Mouse (Mus musculus): ENCODE data around the gene Acot8. TPM values are rescaled to one million over a fixed set of nuclear protein-coding genes. Genes with fewer than 3 reads are reported as not detected.

The Acot8 gene
- polyA plus RNA-seq, 1 experiment from 2014 or later = 12.0 TPM

DNA sequence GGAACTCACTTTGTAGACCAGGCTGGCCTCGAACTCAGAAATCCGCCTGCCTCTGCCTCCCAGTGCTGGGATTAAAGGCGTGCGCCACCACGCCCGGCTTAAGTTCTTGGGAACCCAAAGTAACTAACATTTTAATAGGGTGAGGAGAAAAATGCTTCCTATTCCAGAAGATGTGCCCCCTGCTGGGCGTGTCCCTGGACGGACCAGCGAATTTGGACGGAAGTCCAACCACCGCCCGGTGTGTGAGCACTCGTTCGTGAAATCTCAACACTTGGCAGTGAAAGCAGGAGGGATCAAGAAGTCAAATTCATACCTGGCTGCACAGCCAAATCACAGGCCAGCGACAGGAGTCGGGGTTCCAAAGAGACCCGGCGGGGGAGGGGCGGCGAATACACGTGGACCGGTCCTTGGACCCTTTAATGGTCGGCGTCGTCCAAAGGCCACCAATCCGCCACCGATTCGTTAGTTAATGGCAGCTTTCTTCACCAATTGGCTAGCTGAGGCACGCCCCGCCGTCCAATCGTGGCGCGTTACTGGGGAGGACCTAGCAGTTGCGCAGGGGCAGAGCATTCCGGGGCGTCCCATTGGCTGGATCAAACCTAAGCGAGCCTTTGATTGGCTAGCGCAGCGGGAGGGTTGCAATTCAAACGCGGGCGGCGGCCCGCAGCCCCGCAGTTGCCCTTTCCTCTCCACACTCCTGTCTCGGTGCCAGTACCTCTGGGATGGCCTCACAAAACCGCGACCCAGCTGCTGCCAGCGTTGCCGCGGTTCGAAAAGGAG, 35.2 kb downstream of the Acot8 start, which contains the start of gene Ube2c:
Gene Ube2c (plus strand): TSS at position 641 of the 780 bp plus-strand sequence.
- peak within 1 kb of the TSS; percentile 86 for H3K27ac ChIP-seq
- H3K9ac ChIP-seq = peak within 1 kb of the TSS; percentile 77
- ATAC-seq (replicated peaks; ENCODE audit: insufficient number of reproducible peaks, insufficient read depth, low FRiP score, low read depth) = peak; percentile 98
- peak within 1 kb of the TSS; percentile 84 for H3K4me2 ChIP-seq
- H3K9me3 ChIP-seq (replicated peaks) = no peaks in the 10 kb centered on the region
- peaks cover 31% of the 10 kb centered on the region for H3K4me1 ChIP-seq (replicated peaks)
- WGBS = 1% methylated on average over 53 of the region's 53 CpGs
- peaks cover 30% of the 10 kb centered on the region for H3K36me3 ChIP-seq
- peak within 1 kb of the TSS; percentile 82 for H3K4me3 ChIP-seq
- H3K27me3 ChIP-seq = no peaks in the 10 kb centered on the region

DNA sequence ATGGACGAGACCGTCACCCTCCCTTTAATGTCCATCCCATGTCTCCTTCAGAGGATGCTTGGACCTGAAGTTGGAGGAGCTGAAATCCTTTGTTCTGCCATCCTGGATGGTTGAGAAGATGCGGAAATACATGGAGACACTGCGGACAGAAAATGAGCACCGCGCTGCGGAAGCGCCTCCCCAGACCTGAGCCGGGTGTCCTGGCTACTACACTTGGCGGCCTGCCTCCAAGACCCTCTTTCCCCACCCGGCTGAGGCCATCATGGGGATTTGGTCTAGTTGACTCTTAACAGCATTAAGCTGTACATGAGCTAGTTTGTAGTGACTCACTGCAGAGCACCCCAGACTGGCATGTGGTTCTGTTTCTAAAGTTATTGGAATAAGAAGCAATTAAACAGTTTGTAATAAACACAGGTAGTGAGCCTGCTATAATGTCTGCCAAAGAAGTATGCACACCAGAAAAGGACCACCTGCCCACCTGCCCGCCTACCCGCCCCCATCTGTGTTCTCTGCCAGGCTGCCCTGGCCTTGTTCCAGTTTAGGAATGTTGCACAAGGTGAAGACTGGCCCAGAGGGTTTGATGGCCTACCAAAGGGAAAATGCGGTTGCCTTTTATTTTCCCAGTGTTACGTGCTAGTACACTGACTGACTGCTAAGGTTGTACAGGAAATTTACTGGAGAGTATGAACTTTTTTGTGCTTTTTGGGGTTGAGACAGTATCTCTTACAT, 36.7 kb downstream of the Acot8 start:
- H3K4me2 ChIP-seq = no peak overlapping the region
- no peak for ATAC-seq (replicated peaks; ENCODE audit: insufficient number of reproducible peaks, insufficient read depth, low FRiP score, low read depth)
- no peak overlapping the region for H3K9ac ChIP-seq
- WGBS = 88% methylated on average over 15 of the region's 15 CpGs
- no peak overlapping the region for H3K4me3 ChIP-seq
- no peaks in the 10 kb centered on the region for H3K27me3 ChIP-seq
- H3K9me3 ChIP-seq (replicated peaks) = no peaks in the 10 kb centered on the region
- peaks cover 39% of the 10 kb centered on the region for H3K36me3 ChIP-seq
- H3K4me1 ChIP-seq (replicated peaks) = peaks cover 30% of the 10 kb centered on the region
- peak overlapping the region; percentile 41 for H3K27ac ChIP-seq

DNA sequence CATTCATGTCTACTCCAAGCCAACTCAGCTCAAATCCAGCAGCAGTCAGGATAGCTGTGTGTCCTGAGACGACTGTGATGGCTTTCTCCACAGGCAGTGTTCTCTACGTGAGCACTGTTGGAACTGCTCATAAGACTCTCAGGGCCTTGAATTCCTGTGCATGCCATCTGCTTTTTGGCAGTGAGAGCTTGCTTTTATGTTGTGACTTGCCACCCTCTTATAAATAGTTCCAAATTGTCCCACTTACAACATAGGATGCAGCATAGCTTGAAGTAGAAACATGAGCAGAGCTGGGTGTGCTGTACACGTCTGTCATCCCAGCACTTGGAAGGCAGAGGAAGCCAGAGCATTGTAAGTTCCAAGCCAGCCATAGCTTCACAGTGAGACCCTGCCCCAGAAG, 38.8 kb downstream of the Acot8 start:
- no peak overlapping the region for H3K4me2 ChIP-seq
- no peak for ATAC-seq (replicated peaks; ENCODE audit: insufficient number of reproducible peaks, insufficient read depth, low FRiP score, low read depth)
- H3K4me1 ChIP-seq (replicated peaks) = peaks cover 16% of the 10 kb centered on the region
- peaks cover 52% of the 10 kb centered on the region for H3K36me3 ChIP-seq
- H3K9me3 ChIP-seq (replicated peaks) = no peaks in the 10 kb centered on the region
- H3K27ac ChIP-seq = peak overlapping the region; percentile 56
- no peak overlapping the region for H3K4me3 ChIP-seq
- H3K27me3 ChIP-seq = no peaks in the 10 kb centered on the region
- WGBS = 62% methylated on average over 3 of the region's 3 CpGs
- H3K9ac ChIP-seq = no peak overlapping the region

DNA sequence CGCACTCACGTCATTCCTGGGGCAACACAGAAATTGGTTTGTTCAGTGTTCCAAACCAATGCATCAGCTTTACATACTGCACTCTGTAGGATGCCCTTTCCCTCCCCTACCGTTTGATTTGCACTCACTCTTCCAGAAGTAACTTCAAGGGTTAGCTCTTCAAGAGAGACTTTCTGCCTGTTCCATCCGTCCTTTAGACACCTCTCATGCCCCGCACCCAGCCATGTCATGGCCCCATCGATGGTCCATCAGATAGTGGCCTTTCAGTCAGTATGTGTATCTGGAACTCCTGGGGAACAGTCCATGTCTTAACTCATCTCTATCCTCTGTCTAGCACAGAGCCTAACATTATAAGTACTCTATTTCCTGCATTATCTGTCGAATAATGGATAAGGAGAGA, 42.1 kb downstream of the Acot8 start:
- Histone ChIP-seq H3K27ac (no peak overlapping the region), H3K9ac (no peak overlapping the region), H3K27me3 (no peaks in the 10 kb centered on the region), H3K4me3 (no peak overlapping the region), H3K36me3 (peaks cover 76% of the 10 kb centered on the region), H3K4me1 (replicated peaks) (peaks cover 4% of the 10 kb centered on the region), H3K9me3 (replicated peaks) (no peaks in the 10 kb centered on the region), H3K4me2 (no peak overlapping the region)
- no peak for ATAC-seq (replicated peaks; ENCODE audit: insufficient number of reproducible peaks, insufficient read depth, low FRiP score, low read depth)
- WGBS = 82% methylated on average over 7 of the region's 7 CpGs

DNA sequence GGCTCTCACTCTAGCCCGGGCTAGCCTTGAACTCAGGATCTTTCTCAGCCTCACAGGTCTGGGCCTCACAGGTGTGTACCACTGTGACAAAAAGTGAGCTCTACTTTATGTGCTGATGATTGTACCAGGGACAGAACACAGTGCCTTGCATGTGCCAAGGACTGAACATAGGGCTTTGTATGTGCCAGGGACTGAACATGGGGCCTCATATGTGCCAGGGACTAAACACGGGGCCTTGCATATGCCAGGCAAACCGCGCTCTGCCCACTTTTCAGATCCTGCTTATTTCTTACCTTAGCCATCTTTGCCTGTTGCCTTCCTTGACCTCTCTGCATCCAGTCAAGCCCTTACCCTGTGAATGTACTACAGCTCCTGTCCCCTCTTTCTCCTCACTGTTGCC, 42.7 kb downstream of the Acot8 start:
- H3K4me1 ChIP-seq (replicated peaks) = peaks cover 4% of the 10 kb centered on the region
- no peak overlapping the region for H3K9ac ChIP-seq
- ATAC-seq (replicated peaks; ENCODE audit: insufficient number of reproducible peaks, insufficient read depth, low FRiP score, low read depth) = no peak
- H3K4me3 ChIP-seq = no peak overlapping the region
- 98% methylated on average over 4 of the region's 4 CpGs for WGBS
- peaks cover 81% of the 10 kb centered on the region for H3K36me3 ChIP-seq
- no peaks in the 10 kb centered on the region for H3K27me3 ChIP-seq
- no peak overlapping the region for H3K4me2 ChIP-seq
- H3K27ac ChIP-seq = no peak overlapping the region
- H3K9me3 ChIP-seq (replicated peaks) = no peaks in the 10 kb centered on the region

DNA sequence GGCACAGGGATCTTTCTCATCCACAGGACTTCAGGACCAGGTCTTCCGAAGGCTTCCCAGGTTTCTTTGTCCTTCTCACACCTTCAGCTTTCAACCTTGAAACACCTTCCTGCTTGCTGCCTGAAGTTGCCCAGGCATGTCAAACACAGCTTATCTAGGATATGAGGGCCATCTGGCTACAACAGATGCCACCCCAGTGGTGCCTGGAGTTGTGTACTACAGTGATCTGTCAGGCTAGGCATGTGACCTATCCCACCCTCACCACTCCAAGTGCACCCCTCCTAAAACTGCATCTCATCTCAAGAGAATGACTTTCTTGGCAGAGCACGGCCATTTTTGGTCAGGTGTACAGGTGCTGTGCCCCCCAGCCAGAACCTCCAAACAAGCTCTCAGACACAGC, 43.2 kb downstream of the Acot8 start:
- WGBS = 73% methylated on average over 2 of the region's 2 CpGs

DNA sequence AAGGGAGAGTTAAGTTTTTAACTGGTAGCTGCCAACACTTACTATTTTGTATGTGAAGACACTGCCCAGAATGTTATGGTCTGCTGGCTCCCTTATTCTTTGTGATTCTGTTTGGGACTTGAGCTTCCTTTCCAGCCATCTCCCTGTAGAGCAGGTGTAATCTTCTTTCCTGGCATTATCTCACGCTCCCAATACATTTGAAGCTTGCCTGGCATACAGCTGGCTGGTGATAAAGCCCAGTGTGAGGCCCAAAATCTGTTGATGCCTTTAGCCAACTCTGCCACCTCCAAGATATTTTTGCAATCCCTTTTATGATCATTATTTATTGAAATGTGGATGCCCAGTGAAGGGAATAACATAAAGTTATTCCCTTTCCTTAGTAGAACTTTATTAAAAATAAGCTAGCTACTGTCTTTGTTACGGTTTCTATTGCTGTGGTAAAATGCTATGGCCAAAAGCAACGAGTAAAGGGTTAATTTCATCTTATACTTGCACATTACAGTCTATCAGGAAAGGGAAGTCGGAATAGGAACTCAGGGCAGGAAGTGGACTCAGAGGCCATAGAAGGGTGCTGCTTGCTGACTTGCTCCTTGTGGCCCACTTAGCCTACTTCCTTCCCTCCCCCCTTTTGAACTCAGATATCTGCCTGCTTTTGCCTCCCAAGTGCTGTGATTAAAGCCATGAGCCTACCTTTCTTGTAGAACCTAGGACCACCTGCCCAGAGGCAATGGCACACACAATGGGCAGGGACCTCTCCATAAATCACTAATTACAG, 44.4 kb downstream of the Acot8 start:
- no peak for ATAC-seq (replicated peaks; ENCODE audit: insufficient number of reproducible peaks, insufficient read depth, low FRiP score, low read depth)
- 77% methylated on average over 4 of the region's 4 CpGs for WGBS
- no peak overlapping the region for H3K27ac ChIP-seq

More for the DNA sequence above, 43.2 kb downstream of the Acot8 start:
- ATAC-seq (replicated peaks; ENCODE audit: insufficient number of reproducible peaks, insufficient read depth, low FRiP score, low read depth) = no peak
- Histone ChIP-seq H3K9ac (no peak overlapping the region), H3K4me3 (no peak overlapping the region), H3K27me3 (no peaks in the 10 kb centered on the region), H3K36me3 (peaks cover 86% of the 10 kb centered on the region), H3K4me2 (no peak overlapping the region), H3K4me1 (replicated peaks) (peaks cover 4% of the 10 kb centered on the region), H3K9me3 (replicated peaks) (no peaks in the 10 kb centered on the region), H3K27ac (no peak overlapping the region)

DNA sequence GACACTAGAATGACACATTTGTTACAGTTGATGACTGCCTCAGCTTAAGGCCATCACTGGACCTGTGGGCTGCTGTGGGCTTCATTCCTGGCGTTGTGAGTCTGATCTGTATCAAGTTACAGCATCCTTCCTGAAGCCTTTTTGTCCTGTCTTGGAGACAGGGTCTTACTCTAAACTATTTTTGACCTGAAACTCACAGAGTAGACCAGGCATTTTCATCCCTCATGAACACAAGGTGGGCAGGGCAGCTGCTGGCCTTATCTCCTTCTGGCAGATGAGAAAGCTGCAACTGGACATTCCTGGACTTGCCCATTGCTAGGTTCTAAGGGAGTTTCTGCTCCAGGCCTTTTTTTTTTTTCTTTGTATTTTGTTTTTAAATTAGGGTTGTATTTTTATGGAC, 46.0 kb downstream of the Acot8 start:
- peaks cover 29% of the 10 kb centered on the region for H3K4me1 ChIP-seq (replicated peaks)
- no peak overlapping the region for H3K4me2 ChIP-seq
- H3K36me3 ChIP-seq = peaks cover 94% of the 10 kb centered on the region
- H3K27me3 ChIP-seq = no peaks in the 10 kb centered on the region
- no peak overlapping the region for H3K4me3 ChIP-seq
- H3K27ac ChIP-seq = no peak overlapping the region
- H3K9me3 ChIP-seq (replicated peaks) = no peaks in the 10 kb centered on the region
- 50% methylated on average over 1 of the region's 1 CpGs for WGBS
- no peak overlapping the region for H3K9ac ChIP-seq
- no peak for ATAC-seq (replicated peaks; ENCODE audit: insufficient number of reproducible peaks, insufficient read depth, low FRiP score, low read depth)

More for the DNA sequence above, 44.4 kb downstream of the Acot8 start:
- no peak overlapping the region for H3K4me3 ChIP-seq
- H3K4me2 ChIP-seq = no peak overlapping the region
- no peak overlapping the region for H3K9ac ChIP-seq
- peaks cover 86% of the 10 kb centered on the region for H3K36me3 ChIP-seq
- H3K9me3 ChIP-seq (replicated peaks) = no peaks in the 10 kb centered on the region
- H3K27me3 ChIP-seq = no peaks in the 10 kb centered on the region
- H3K4me1 ChIP-seq (replicated peaks) = peaks cover 13% of the 10 kb centered on the region

DNA sequence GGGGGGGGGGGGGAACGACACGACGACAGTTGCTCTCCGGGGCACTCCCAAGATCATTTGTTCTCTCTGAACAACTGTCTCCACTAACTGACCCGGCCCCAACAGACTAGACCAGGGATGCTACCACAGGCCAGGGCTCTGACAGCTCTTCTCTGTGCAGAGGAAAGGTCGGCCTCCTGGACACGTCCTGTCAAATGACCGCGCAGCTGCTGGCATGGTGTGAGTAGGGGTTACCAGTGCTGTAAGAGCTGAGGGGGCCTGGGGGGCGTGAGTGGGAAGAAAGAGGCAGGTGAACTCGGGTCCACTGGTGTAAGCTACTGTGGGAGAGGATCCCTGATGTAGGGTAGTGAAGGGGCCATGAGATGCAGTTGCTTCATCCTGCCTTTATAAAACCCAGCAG, 46.8 kb downstream of the Acot8 start:
- Histone ChIP-seq H3K27me3 (no peaks in the 10 kb centered on the region), H3K9ac (no peak overlapping the region), H3K27ac (no peak overlapping the region), H3K4me3 (no peak overlapping the region), H3K36me3 (peaks cover 89% of the 10 kb centered on the region), H3K9me3 (replicated peaks) (no peaks in the 10 kb centered on the region), H3K4me2 (no peak overlapping the region), H3K4me1 (replicated peaks) (peaks cover 33% of the 10 kb centered on the region)
- WGBS = 89% methylated on average over 11 of the region's 11 CpGs
- no peak for ATAC-seq (replicated peaks; ENCODE audit: insufficient number of reproducible peaks, insufficient read depth, low FRiP score, low read depth)

DNA sequence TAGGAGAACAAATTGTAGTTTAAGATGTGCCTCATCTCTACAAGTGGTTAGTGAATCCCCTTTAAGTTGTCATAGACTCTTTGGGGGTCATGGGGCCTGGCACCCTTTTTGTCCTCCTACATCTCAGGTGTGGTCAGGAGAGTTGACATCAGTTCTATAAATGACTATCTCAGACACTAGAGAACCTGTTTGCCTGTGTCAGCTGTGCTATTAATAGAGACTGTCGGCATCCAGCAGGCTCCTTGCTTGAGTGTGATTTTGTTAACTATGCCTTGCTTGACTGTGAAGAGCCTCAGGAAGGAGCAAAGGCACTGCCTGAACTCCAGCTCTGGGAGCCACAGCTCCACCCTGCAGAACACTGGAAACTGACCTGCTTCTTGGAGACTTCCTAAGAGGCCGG, 49.9 kb downstream of the Acot8 start:
- Histone ChIP-seq H3K27me3 (no peaks in the 10 kb centered on the region), H3K4me2 (0 out of 2 replicates have a peak overlapping the region, but pooled peaks have one; percentile 4), H3K4me3 (no peak overlapping the region), H3K4me1 (replicated peaks) (peaks cover 29% of the 10 kb centered on the region), H3K27ac (peak overlapping the region; percentile 87), H3K9me3 (replicated peaks) (no peaks in the 10 kb centered on the region), H3K36me3 (peaks cover 90% of the 10 kb centered on the region), H3K9ac (no peak overlapping the region)
- ATAC-seq (replicated peaks; ENCODE audit: insufficient number of reproducible peaks, insufficient read depth, low FRiP score, low read depth) = peak; percentile 82
- 45% methylated on average over 2 of the region's 2 CpGs for WGBS

DNA sequence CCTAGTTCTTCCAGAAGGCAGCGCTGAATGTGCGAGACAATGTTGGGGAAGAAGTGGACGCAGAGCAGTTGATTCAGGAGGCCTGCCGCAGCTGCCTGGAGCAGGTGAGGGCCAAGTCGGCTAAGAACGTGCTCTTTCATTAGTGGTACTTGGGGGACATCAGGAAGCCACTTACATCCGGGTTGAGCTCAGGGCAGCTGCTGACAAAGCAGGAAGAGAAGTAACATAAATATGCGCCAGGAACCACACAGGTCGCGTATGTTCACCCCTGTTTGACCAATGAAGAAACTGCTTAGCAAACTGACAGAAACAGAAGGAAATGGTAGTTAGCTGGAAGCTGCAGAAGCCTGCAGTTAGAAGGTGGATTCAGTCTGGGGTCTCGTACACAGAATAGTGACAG, 50.6 kb downstream of the Acot8 start:
- Histone ChIP-seq H3K27ac (peak overlapping the region; percentile 87), H3K36me3 (peaks cover 92% of the 10 kb centered on the region), H3K27me3 (no peaks in the 10 kb centered on the region), H3K4me1 (replicated peaks) (peaks cover 29% of the 10 kb centered on the region), H3K4me3 (no peak overlapping the region), H3K9ac (no peak overlapping the region), H3K4me2 (no peak overlapping the region), H3K9me3 (replicated peaks) (no peaks in the 10 kb centered on the region)
- 75% methylated on average over 11 of the region's 11 CpGs for WGBS
- no peak for ATAC-seq (replicated peaks; ENCODE audit: insufficient number of reproducible peaks, insufficient read depth, low FRiP score, low read depth)
